Mouse (Mus musculus) embryonic facial prominence, embryonic 14.5 days (tissue): ENCODE data around the gene Atat1. TPM values are rescaled to one million over a fixed set of nuclear protein-coding genes. Genes with fewer than 3 reads are reported as not detected.

Experiments used
- ATAC-seq: fragments of 200-750 bp; cut with Nextera tagmentation; 2 replicates; pipeline ENCODE4 v1.8.0; 2017; ENCODE audit warnings: low read depth, moderate number of reproducible peaks, moderate TSS enrichment
- DNase-seq: peaks from one replicate; pipeline ENCODE4 v3.0.0-alpha.2; 2015; ENCODE audit warnings: low spot score
- H3K27ac ChIP-seq: fragments of 300-500 bp; sonication (generic); replicated peaks from 2 replicates; pipeline ENCODE4 v1.5.1; 2014; ENCODE audit warnings: low read depth, mild to moderate bottlenecking, low read length, moderate library complexity
- H3K27me3 ChIP-seq: fragments of 300-500 bp; sonication (generic); replicated peaks from 2 replicates; pipeline ENCODE4 v1.6.1; 2014; ENCODE audit warnings: low read length; ENCODE audit not compliant: control insufficient read depth, insufficient read depth
- H3K36me3 ChIP-seq: fragments of 300-500 bp; sonication (generic); 2 replicates; pipeline ENCODE4 v1.6.1; 2014; ENCODE audit warnings: low read length, mixed read lengths; ENCODE audit not compliant: control insufficient read depth, insufficient read depth
- H3K4me1 ChIP-seq: fragments of 300-500 bp; sonication (generic); 2 replicates; pipeline ENCODE4 v1.6.1; 2014; ENCODE audit warnings: antibody characterized with exemption, low read length; ENCODE audit not compliant: control insufficient read depth, insufficient read depth
- H3K4me2 ChIP-seq: fragments of 300-500 bp; sonication (generic); 2 replicates; pipeline ENCODE4 v1.6.1; 2014; ENCODE audit warnings: low read depth, mild to moderate bottlenecking, low read length, moderate library complexity, mixed read lengths
- H3K4me3 ChIP-seq: fragments of 300-500 bp; sonication (generic); 2 replicates; pipeline ENCODE4 v1.5.1; 2014; ENCODE audit warnings: low read depth, mild to moderate bottlenecking, low read length
- H3K9ac ChIP-seq: fragments of 300-500 bp; sonication (generic); 2 replicates; pipeline ENCODE4 v1.6.1; 2014; ENCODE audit warnings: low read depth, mild to moderate bottlenecking, low read length, moderate library complexity, mixed read lengths
- H3K9me3 ChIP-seq: fragments of 300-500 bp; sonication (generic); 2 replicates; pipeline ENCODE4 v1.6.1; 2016; ENCODE audit warnings: low read length; ENCODE audit not compliant: control insufficient read depth
- WGBS: fragments of 180-500 bp; shearing (Covaris S2); extraction: QIAGEN DNeasy Blood & Tissue Kit; methylation state at CpG from one replicate; pipeline ENCODE4 v1.1.7; 2014; 5-methylcytosine and 5-hydroxymethylcytosine counted together
- polyA plus RNA-seq: library from polyadenylated mRNA; unstranded; fragments of >200 nt; fragmentation: Nextera tagmentation; extraction: Ambion mirVana; gene quantifications from 2 replicates; pipeline ENCODE4 v1.2.1, GENCODE M21; 2014

Gene Atat1
- polyA plus RNA-seq, 1 experiment from 2014 or later, result 48.1 TPM

- Histone ChIP-seq H3K4me1 (peaks cover 41% of the 10 kb centered on the region), H3K4me3 (peak overlapping the region; percentile 57), H3K36me3 (peaks cover 13% of the 10 kb centered on the region), H3K27ac (peak overlapping the region; percentile 97), H3K4me2 (peak overlapping the region; percentile 96), H3K27me3 (no peaks in the 10 kb centered on the region), H3K9ac (peak overlapping the region; percentile 70), H3K9me3 (peaks cover 5% of the 10 kb centered on the region; the same call in 1 of the 2 replicates)
- WGBS, result under 1% methylated on average over 30 of the region's 38 CpGs
- ATAC-seq (peak; percentile 44), DNase-seq (peak; percentile 83)
Observed at GRCm38 (mm10) chr17:35866281-35866831, 43.5 kb downstream of the Atat1 start.

- H3K9ac ChIP-seq, result peak within 1 kb of the TSS; percentile 70
- peak; percentile 94 for DNase-seq
- H3K4me1 ChIP-seq, result peaks cover 40% of the 10 kb centered on the region
- ATAC-seq, result peak; percentile 74
- 0% methylated on average over 33 of the region's 48 CpGs for WGBS
- peak within 1 kb of the TSS; percentile 97 for H3K27ac ChIP-seq
- peak within 1 kb of the TSS; percentile 57 for H3K4me3 ChIP-seq
- H3K27me3 ChIP-seq, result no peaks in the 10 kb centered on the region
- peaks cover 8% of the 10 kb centered on the region; the same call in 1 of the 2 replicates for H3K36me3 ChIP-seq
- peak within 1 kb of the TSS; percentile 96 for H3K4me2 ChIP-seq
- H3K9me3 ChIP-seq, result no peaks in the 10 kb centered on the region
Observed at GRCm38 (mm10) chr17:35865481-35866280, 44.2 kb downstream of the Atat1 start, which contains the start of gene Ppp1r18. TSS of gene Ppp1r18 (plus strand) at chr17:35865593.

- ATAC-seq (no peak), DNase-seq (no peak)
- H3K27ac ChIP-seq, result peak overlapping the region; percentile 97
- H3K36me3 ChIP-seq, result 0 out of 2 replicates have a peak, but pooled peaks cover 3% of the 10 kb centered on the region
- WGBS, result 20% methylated on average over 10 of the region's 10 CpGs
- H3K9ac ChIP-seq, result peak overlapping the region; percentile 70
- H3K4me3 ChIP-seq, result peak overlapping the region; percentile 57
- no peaks in the 10 kb centered on the region for H3K27me3 ChIP-seq
- H3K4me1 ChIP-seq, result peaks cover 40% of the 10 kb centered on the region
- peak overlapping the region; percentile 96 for H3K4me2 ChIP-seq
- H3K9me3 ChIP-seq, result no peaks in the 10 kb centered on the region
Observed at GRCm38 (mm10) chr17:35864832-35865353, 45.0 kb downstream of the Atat1 start.

GRCm38 (mm10) chr17:35861198-35861857, 48.5 kb downstream of the Atat1 start, which contains the start of gene Nrm:
TSS of gene Nrm (plus strand) at chr17:35861318.
- H3K4me3 ChIP-seq, result peak within 1 kb of the TSS; percentile 75
- peak within 1 kb of the TSS; percentile 70 for H3K4me2 ChIP-seq
- H3K9ac ChIP-seq, result peak within 1 kb of the TSS; percentile 81
- under 1% methylated on average over 44 of the region's 47 CpGs for WGBS
- H3K36me3 ChIP-seq, result peaks cover 20% of the 10 kb centered on the region
- peak; percentile 97 for DNase-seq
- H3K27me3 ChIP-seq, result no peaks in the 10 kb centered on the region
- peak within 1 kb of the TSS; percentile 93 for H3K27ac ChIP-seq
- peaks cover 17% of the 10 kb centered on the region; the same call in 1 of the 2 replicates for H3K4me1 ChIP-seq
- no peaks in the 10 kb centered on the region for H3K9me3 ChIP-seq
- ATAC-seq, result peak; percentile 92

- Histone ChIP-seq H3K4me1 (peaks cover 17% of the 10 kb centered on the region; the same call in 1 of the 2 replicates), H3K27ac (peak overlapping the region; percentile 93), H3K4me3 (peak overlapping the region; percentile 75), H3K9ac (peak overlapping the region; percentile 81), H3K4me2 (peak overlapping the region; percentile 70), H3K27me3 (no peaks in the 10 kb centered on the region), H3K36me3 (peaks cover 20% of the 10 kb centered on the region), H3K9me3 (no peaks in the 10 kb centered on the region)
- 4% methylated on average over 12 of the region's 12 CpGs for WGBS
- DNase-seq, result no peak
- no peak for ATAC-seq
Observed at GRCm38 (mm10) chr17:35860831-35861197, 49.1 kb downstream of the Atat1 start.

GRCm38 (mm10) chr17:35859835-35860234, 50.0 kb downstream of the Atat1 start:
- no peak for DNase-seq
- 65% methylated on average over 2 of the region's 2 CpGs for WGBS
- Histone ChIP-seq H3K27ac (no peak overlapping the region), H3K27me3 (no peaks in the 10 kb centered on the region), H3K4me2 (no peak overlapping the region), H3K36me3 (peaks cover 25% of the 10 kb centered on the region), H3K4me1 (peaks cover 13% of the 10 kb centered on the region; the same call in 1 of the 2 replicates), H3K9me3 (no peaks in the 10 kb centered on the region), H3K9ac (no peak overlapping the region), H3K4me3 (no peak overlapping the region)
- ATAC-seq, result no peak

GRCm38 (mm10) chr17:35859371-35859770, 50.5 kb downstream of the Atat1 start:
- ATAC-seq, result no peak
- no peak for DNase-seq
- H3K9me3 ChIP-seq, result no peaks in the 10 kb centered on the region
- H3K4me2 ChIP-seq, result no peak overlapping the region
- peaks cover 9% of the 10 kb centered on the region; the same call in 1 of the 2 replicates for H3K4me1 ChIP-seq
- 91% methylated on average over 1 of the region's 1 CpGs for WGBS
- H3K27me3 ChIP-seq, result no peaks in the 10 kb centered on the region
- no peak overlapping the region for H3K4me3 ChIP-seq
- no peak overlapping the region for H3K9ac ChIP-seq
- peaks cover 29% of the 10 kb centered on the region for H3K36me3 ChIP-seq
- H3K27ac ChIP-seq, result no peak overlapping the region

- Histone ChIP-seq H3K4me2 (no peak overlapping the region), H3K4me1 (no peaks in the 10 kb centered on the region), H3K9ac (no peak overlapping the region), H3K36me3 (peaks cover 91% of the 10 kb centered on the region), H3K4me3 (no peak overlapping the region), H3K9me3 (no peaks in the 10 kb centered on the region), H3K27ac (no peak overlapping the region), H3K27me3 (no peaks in the 10 kb centered on the region)
- DNase-seq (no peak), ATAC-seq (no peak)
- WGBS, result 97% methylated on average over 3 of the region's 3 CpGs
Observed at GRCm38 (mm10) chr17:35850974-35851373, 58.9 kb downstream of the Atat1 start.
